Mouse (Mus musculus) stomach, embryonic 16.5 days (tissue): ENCODE measurements around the gene Trex1. TPM values are rescaled to one million over a fixed set of nuclear protein-coding genes. Genes with fewer than 3 reads are reported as not detected.
A peak's percentile ranks its signal among the peaks of the same experiment; 100 is the strongest.

Experiments
- ATAC-seq: fragments of 200-750 bp; cut with Nextera tagmentation; 2 replicates; pipeline ENCODE4 v1.8.0; 2017; ENCODE audit warnings: moderate number of reproducible peaks, moderate TSS enrichment; ENCODE audit not compliant: insufficient read depth, low FRiP score
- H3K27ac ChIP-seq: fragments of 300-500 bp; sonication (generic); 2 replicates; pipeline ENCODE4 v1.5.1; 2014; ENCODE audit warnings: low read length
- H3K27me3 ChIP-seq: fragments of 300-500 bp; sonication (generic); 2 replicates; pipeline ENCODE4 v1.6.1; 2014; ENCODE audit warnings: low read length, control low read depth, mixed read lengths; ENCODE audit not compliant: control insufficient read depth, insufficient read depth
- H3K36me3 ChIP-seq: fragments of 300-500 bp; sonication (generic); 2 replicates; pipeline ENCODE4 v1.6.1; 2014; ENCODE audit warnings: low read length; ENCODE audit not compliant: control insufficient read depth, insufficient read depth
- H3K4me1 ChIP-seq: fragments of 300-500 bp; sonication (generic); 2 replicates; pipeline ENCODE4 v1.6.1; 2014; ENCODE audit warnings: low read length, control low read depth, mixed read lengths; ENCODE audit not compliant: control insufficient read depth, insufficient read depth
- H3K4me2 ChIP-seq: fragments of 300-500 bp; sonication (generic); 2 replicates; pipeline ENCODE4 v1.6.1; 2014; ENCODE audit warnings: low read depth, low read length, mixed read lengths
- H3K4me3 ChIP-seq: fragments of 300-500 bp; sonication (generic); replicated peaks from 2 replicates; pipeline ENCODE4 v1.5.1; 2014; ENCODE audit warnings: mild to moderate bottlenecking, low read length
- H3K9ac ChIP-seq: fragments of 300-500 bp; sonication (generic); 2 replicates; pipeline ENCODE4 v1.6.1; 2014; ENCODE audit warnings: low read length
- H3K9me3 ChIP-seq: fragments of 300-500 bp; sonication (generic); replicated peaks from 2 replicates; pipeline ENCODE4 v1.6.1; 2016; ENCODE audit warnings: low read length, control low read depth; ENCODE audit not compliant: control insufficient read depth
- WGBS: fragments of 180-500 bp; shearing (Covaris S2); extraction: QIAGEN DNeasy Blood & Tissue Kit; methylation state at CpG from one replicate; pipeline ENCODE4 v1.1.7; 2014; 5-methylcytosine and 5-hydroxymethylcytosine counted together
- polyA plus RNA-seq: library from polyadenylated mRNA; unstranded; fragments of >200 nt; fragmentation: Nextera tagmentation; extraction: Ambion mirVana; gene quantifications from 2 replicates; pipeline ENCODE4 v1.2.1, GENCODE M21; 2015

Gene Trex1
- polyA plus RNA-seq, 1 experiment from 2014 or later: 13.7 TPM

GRCm38 (mm10) chr9:109021428-109021827 lies 38.1 kb downstream of the Trex1 start:
- 68% methylated on average over 4 of the region's 4 CpGs for WGBS
- no peak overlapping the region for H3K27ac ChIP-seq
- no peak overlapping the region for H3K9ac ChIP-seq
- no peaks in the 10 kb centered on the region for H3K9me3 ChIP-seq
- no peaks in the 10 kb centered on the region for H3K27me3 ChIP-seq
- H3K36me3 ChIP-seq: no peaks in the 10 kb centered on the region
- ATAC-seq: no peak
- H3K4me2 ChIP-seq: no peak overlapping the region
- no peaks in the 10 kb centered on the region for H3K4me1 ChIP-seq
- H3K4me3 ChIP-seq: no peak overlapping the region

- H3K9me3 ChIP-seq: no peaks in the 10 kb centered on the region
- ATAC-seq: no peak
- 54% methylated on average over 11 of the region's 11 CpGs for WGBS
These were observed 42.4 kb downstream of the Trex1 start for GRCm38 (mm10) chr9:109016973-109017604.

GRCm38 (mm10) chr9:109015397-109015796 lies 44.1 kb downstream of the Trex1 start:
- Histone ChIP-seq H3K27me3 (no peaks in the 10 kb centered on the region), H3K9ac (no peak overlapping the region), H3K9me3 (no peaks in the 10 kb centered on the region), H3K4me3 (no peak overlapping the region), H3K4me1 (0 out of 2 replicates have a peak, but pooled peaks cover 4% of the 10 kb centered on the region), H3K27ac (no peak overlapping the region), H3K4me2 (no peak overlapping the region), H3K36me3 (no peaks in the 10 kb centered on the region)
- 42% methylated on average over 8 of the region's 8 CpGs for WGBS
- ATAC-seq: peak; percentile 50; the same call in 1 of the 2 replicates

More at GRCm38 (mm10) chr9:109016973-109017604, 42.4 kb downstream of the Trex1 start:
- H3K4me3 ChIP-seq: no peak overlapping the region
- no peaks in the 10 kb centered on the region for H3K36me3 ChIP-seq
- no peak overlapping the region for H3K9ac ChIP-seq
- H3K27me3 ChIP-seq: no peaks in the 10 kb centered on the region
- no peak overlapping the region for H3K4me2 ChIP-seq
- H3K4me1 ChIP-seq: 0 out of 2 replicates have a peak, but pooled peaks cover 4% of the 10 kb centered on the region
- H3K27ac ChIP-seq: no peak overlapping the region

- peaks cover 6% of the 10 kb centered on the region; the same call in 1 of the 2 replicates for H3K4me1 ChIP-seq
- no peak overlapping the region for H3K4me3 ChIP-seq
- no peak for ATAC-seq
- H3K27me3 ChIP-seq: no peaks in the 10 kb centered on the region
- no peak overlapping the region for H3K27ac ChIP-seq
- H3K4me2 ChIP-seq: no peak overlapping the region
- no peaks in the 10 kb centered on the region for H3K9me3 ChIP-seq
- H3K9ac ChIP-seq: peak overlapping the region; percentile 52; the same call in 1 of the 2 replicates
- WGBS: 71% methylated on average over 14 of the region's 14 CpGs
- H3K36me3 ChIP-seq: no peaks in the 10 kb centered on the region
These were observed 49.2 kb downstream of the Trex1 start for GRCm38 (mm10) chr9:109010316-109010690.

GRCm38 (mm10) chr9:109009636-109010315 lies 49.8 kb downstream of the Trex1 start:
- Histone ChIP-seq H3K27me3 (no peaks in the 10 kb centered on the region), H3K36me3 (no peaks in the 10 kb centered on the region), H3K4me2 (no peak overlapping the region), H3K4me3 (no peak overlapping the region), H3K27ac (no peak overlapping the region), H3K9me3 (no peaks in the 10 kb centered on the region), H3K4me1 (peaks cover 6% of the 10 kb centered on the region; the same call in 1 of the 2 replicates), H3K9ac (peak overlapping the region; percentile 52)
- peak; percentile 49; the same call in 1 of the 2 replicates for ATAC-seq
- 41% methylated on average over 17 of the region's 17 CpGs for WGBS

GRCm38 (mm10) chr9:109008994-109009635 lies 50.4 kb downstream of the Trex1 start:
- no peak overlapping the region for H3K4me3 ChIP-seq
- peaks cover 6% of the 10 kb centered on the region; the same call in 1 of the 2 replicates for H3K4me1 ChIP-seq
- no peak overlapping the region for H3K27ac ChIP-seq
- no peak overlapping the region; the same call in 1 of the 2 replicates for H3K9ac ChIP-seq
- no peak overlapping the region for H3K4me2 ChIP-seq
- H3K36me3 ChIP-seq: no peaks in the 10 kb centered on the region
- no peaks in the 10 kb centered on the region for H3K9me3 ChIP-seq
- WGBS: 60% methylated on average over 9 of the region's 10 CpGs
- H3K27me3 ChIP-seq: no peaks in the 10 kb centered on the region
- peak; percentile 45; the same call in 1 of the 2 replicates for ATAC-seq

- WGBS: 76% methylated on average over 9 of the region's 9 CpGs
- ATAC-seq: no peak
- Histone ChIP-seq H3K27me3 (no peaks in the 10 kb centered on the region), H3K36me3 (no peaks in the 10 kb centered on the region), H3K4me1 (peaks cover 6% of the 10 kb centered on the region; the same call in 1 of the 2 replicates), H3K4me3 (no peak overlapping the region), H3K9ac (no peak overlapping the region), H3K4me2 (no peak overlapping the region), H3K9me3 (no peaks in the 10 kb centered on the region), H3K27ac (no peak overlapping the region)
These were observed 51.5 kb downstream of the Trex1 start for GRCm38 (mm10) chr9:109008081-109008480.
